9 mouse cellular contexts compared by ENCODE assay signal in genomic region chr4:119734352-119734751, GRCm38 (mm10). TPM values are rescaled to one million over a fixed set of nuclear protein-coding genes. Genes with fewer than 3 reads are reported as not detected.
DNase-seq lines count a peak whose midpoint lies in the region; ATAC-seq lines count a peak whose summit lies in the region.
"Had no signal": no experiment of that assay in that cellular context is flagged by ENCODE, and none has a peak within 500 bp of the region (broad histone marks: within the 10 kb centered on the region; RNA-seq: fewer than 3 reads in every experiment).

No protein-coding gene starts in this region.

- DNase-seq in kidney, adult 8-10 months = no peak
- DNase-seq in embryonic facial prominence, embryonic 10.5 days (ENCODE audit: low spot score) = no peak
- DNase-seq in MN1 (ENCODE audit: low spot score) = no peak

- no peak overlapping the region for H3K27ac ChIP-seq in kidney, embryonic 14.5 days (ENCODE audit: low read depth, low read length)
- H3K27ac ChIP-seq in embryonic facial prominence, embryonic 10.5 days (replicated peaks) = no peak overlapping the region
- H3K27ac ChIP-seq in hindbrain, embryonic 16.5 days (ENCODE audit: low read depth, low read length) = no peak overlapping the region
- no peak overlapping the region for H3K27ac ChIP-seq in midbrain, embryonic 16.5 days (ENCODE audit: low read length)

- H3K36me3 ChIP-seq in kidney, embryonic 14.5 days (ENCODE audit: control insufficient read depth, insufficient read depth, low read length) = no peaks in the 10 kb centered on the region
- no peaks in the 10 kb centered on the region for H3K36me3 ChIP-seq in embryonic facial prominence, embryonic 10.5 days (replicated peaks)
- no peaks in the 10 kb centered on the region for H3K36me3 ChIP-seq in hindbrain, embryonic 16.5 days (ENCODE audit: control insufficient read depth, insufficient read depth, low read length)
- H3K36me3 ChIP-seq in midbrain, embryonic 16.5 days (ENCODE audit: control insufficient read depth, insufficient read depth, low read length) = no peaks in the 10 kb centered on the region

- H3K4me2 ChIP-seq in kidney, embryonic 14.5 days (replicated peaks; ENCODE audit: low read depth, low read length) = peak overlapping the region; percentile 96
- peak overlapping the region; percentile 93 for H3K4me2 ChIP-seq in hindbrain, embryonic 16.5 days (ENCODE audit: low read length)
- H3K4me2 ChIP-seq in midbrain, embryonic 16.5 days (ENCODE audit: low read length) = peak overlapping the region; percentile 77

- 25% methylated on average over 4 of the region's 4 CpGs for WGBS in kidney, embryonic 14.5 days
- 27% methylated on average over 4 of the region's 4 CpGs for WGBS in embryonic facial prominence, embryonic 10.5 days
- WGBS in hindbrain, embryonic 16.5 days = 21% methylated on average over 4 of the region's 4 CpGs
- WGBS in midbrain, embryonic 16.5 days = 23% methylated on average over 4 of the region's 4 CpGs

- H3K27me3 ChIP-seq in kidney, embryonic 14.5 days (ENCODE audit: control insufficient read depth, insufficient read depth, low read length) = no peaks in the 10 kb centered on the region; the same call in 1 of the 2 replicates
- peaks cover 49% of the 10 kb centered on the region for H3K27me3 ChIP-seq in embryonic facial prominence, embryonic 10.5 days (replicated peaks; ENCODE audit: low read depth, poor library complexity, severe bottlenecking)
- H3K27me3 ChIP-seq in hindbrain, embryonic 16.5 days (replicated peaks; ENCODE audit: control insufficient read depth, insufficient read depth, low read length) = no peaks in the 10 kb centered on the region; the same call in 1 of the 2 replicates
- peaks cover 3% of the 10 kb centered on the region for H3K27me3 ChIP-seq in midbrain, embryonic 16.5 days (ENCODE audit: control insufficient read depth, insufficient read depth, low read depth, low read length)
- H3K27me3 ChIP-seq: Patski had no signal

- no peak for ATAC-seq in kidney, embryonic 14.5 days (ENCODE audit: low FRiP score, low TSS enrichment)
- no peak for ATAC-seq in hindbrain, embryonic 16.5 days
- ATAC-seq in midbrain, embryonic 16.5 days = no peak
- ATAC-seq in erythroid progenitor cell, adult 5-6 weeks (replicated peaks; ENCODE audit: low FRiP score, poor library complexity, severe bottlenecking) = no peak
- no peak for ATAC-seq in granulocyte monocyte progenitor cell, adult 5-6 weeks (replicated peaks; ENCODE audit: poor library complexity, severe bottlenecking)

- no peak overlapping the region; the same call in 1 of the 2 replicates for H3K9ac ChIP-seq in kidney, embryonic 14.5 days (ENCODE audit: low read depth, low read length)
- peak overlapping the region; percentile 83 for H3K9ac ChIP-seq in hindbrain, embryonic 16.5 days (ENCODE audit: low read depth, low read length)
- H3K9ac ChIP-seq in midbrain, embryonic 16.5 days (ENCODE audit: low read depth, low read length) = peak overlapping the region; percentile 73

- peak overlapping the region; percentile 75 for H3K4me3 ChIP-seq in kidney, embryonic 14.5 days (ENCODE audit: low read length)
- H3K4me3 ChIP-seq in embryonic facial prominence, embryonic 10.5 days = peak overlapping the region; percentile 86
- peak overlapping the region; percentile 84 for H3K4me3 ChIP-seq in hindbrain, embryonic 16.5 days (ENCODE audit: low read length)
- peak overlapping the region; percentile 76 for H3K4me3 ChIP-seq in midbrain, embryonic 16.5 days (ENCODE audit: low read depth, low read length)

- H3K4me1 ChIP-seq in kidney, embryonic 14.5 days (ENCODE audit: control insufficient read depth, insufficient read depth, low read length) = peaks cover 6% of the 10 kb centered on the region; the same call in 1 of the 2 replicates
- peaks cover 12% of the 10 kb centered on the region for H3K4me1 ChIP-seq in embryonic facial prominence, embryonic 10.5 days
- H3K4me1 ChIP-seq in hindbrain, embryonic 16.5 days (ENCODE audit: control insufficient read depth, insufficient read depth, low read depth, low read length) = peaks cover 4% of the 10 kb centered on the region; the same call in 1 of the 2 replicates
- peaks cover 10% of the 10 kb centered on the region; the same call in 1 of the 2 replicates for H3K4me1 ChIP-seq in midbrain, embryonic 16.5 days (ENCODE audit: control insufficient read depth, insufficient read depth, low read length)

- H3K9me3 ChIP-seq in kidney, embryonic 14.5 days (ENCODE audit: control insufficient read depth, low read length) = no peaks in the 10 kb centered on the region
- no peaks in the 10 kb centered on the region for H3K9me3 ChIP-seq in embryonic facial prominence, embryonic 10.5 days
- H3K9me3 ChIP-seq in hindbrain, embryonic 16.5 days (ENCODE audit: control insufficient read depth, low read length) = no peaks in the 10 kb centered on the region
- no peaks in the 10 kb centered on the region for H3K9me3 ChIP-seq in midbrain, embryonic 16.5 days (replicated peaks; ENCODE audit: control insufficient read depth, low read length, poor library complexity, severe bottlenecking)

RNA-seq across cellular contexts. Expression of gene Hivep3, which starts 0.8 kb away (rescaled TPM):
- polyA plus RNA-seq in kidney, embryonic 14.5 days (2014; fragmentation: Nextera tagmentation; extraction: Ambion mirVana) = 6.3 and 6.6 TPM in 2 replicates
- polyA plus RNA-seq in embryonic facial prominence, embryonic 10.5 days (2016; fragmentation: Nextera tagmentation; extraction: Ambion mirVana) = 0.67 and 1.5 TPM in 2 replicates
- polyA plus RNA-seq in hindbrain, embryonic 16.5 days (2015; fragmentation: Nextera tagmentation; extraction: Ambion mirVana) = 16.0 and 17.7 TPM in 2 replicates
- 16.0 and 20.2 TPM in 2 replicates for polyA plus RNA-seq in midbrain, embryonic 16.5 days (2015; fragmentation: Nextera tagmentation; extraction: Ambion mirVana)
- total RNA-seq in erythroid progenitor cell, adult 5-6 weeks (2015; ENCODE audit: low replicate concordance) = 2.1 and 2.2 TPM in 2 replicates
- 0.15 TPM in 1 of 2 replicates, not detected in the other for total RNA-seq in erythroid progenitor cell, adult 5-6 weeks (2017; ENCODE audit: low replicate concordance)
- 5.8 and 11.9 TPM in 2 replicates for total RNA-seq in granulocyte monocyte progenitor cell, adult 5-6 weeks (2014; fragmentation: Nextera tagmentation)
- 2.1 and 4.4 TPM in 2 replicates for total RNA-seq in granulocyte monocyte progenitor cell, adult 5-6 weeks (2017)
